Mouse (Mus musculus) hindbrain, postnatal 0 days (tissue): ENCODE measurements at regions not wholly inside any gene's neighbourhood (a gene's known extent, or its start where the extent isn't known, plus 50 kb on each side); places are given as distances from the start of the nearest gene placed in this dataset.

Experiments
- ATAC-seq: fragments of 200-750 bp; cut with Nextera tagmentation; 2 replicates; pipeline ENCODE4 v1.8.0; 2017; ENCODE audit warnings: mild to moderate bottlenecking, moderate TSS enrichment, moderate library complexity
- DNase-seq: peaks from one replicate; pipeline ENCODE4 v3.0.0-alpha.2; 2015; ENCODE audit warnings: low spot score
- H3K27ac ChIP-seq: fragments of 300-500 bp; sonication (generic); 2 replicates; pipeline ENCODE4 v1.5.1; 2014; ENCODE audit warnings: mild to moderate bottlenecking
- H3K27me3 ChIP-seq: fragments of 300-500 bp; sonication (generic); 2 replicates; pipeline ENCODE4 v1.6.1; 2014; ENCODE audit warnings: low read length, mixed read lengths; ENCODE audit not compliant: insufficient read depth
- H3K36me3 ChIP-seq: fragments of 300-500 bp; sonication (generic); 2 replicates; pipeline ENCODE4 v1.6.1; 2014; ENCODE audit warnings: low read length, mixed read lengths; ENCODE audit not compliant: insufficient read depth
- H3K4me1 ChIP-seq: fragments of 300-500 bp; sonication (generic); 2 replicates; pipeline ENCODE4 v1.6.1; 2014; ENCODE audit warnings: antibody characterized with exemption, low read length, mixed read lengths; ENCODE audit not compliant: insufficient read depth
- H3K4me2 ChIP-seq: fragments of 300-500 bp; sonication (generic); 2 replicates; pipeline ENCODE4 v1.6.1; 2014; ENCODE audit warnings: low read depth, mild to moderate bottlenecking, low read length, moderate library complexity, mixed read lengths
- H3K4me3 ChIP-seq: fragments of 300-500 bp; sonication (generic); 2 replicates; pipeline ENCODE4 v1.5.1; 2014; ENCODE audit warnings: low read length
- H3K9ac ChIP-seq: fragments of 300-500 bp; sonication (generic); replicated peaks from 2 replicates; pipeline ENCODE4 v1.6.1; 2014; ENCODE audit warnings: mild to moderate bottlenecking, low read length, moderate library complexity, mixed read lengths
- H3K9me3 ChIP-seq: fragments of 300-500 bp; sonication (generic); 2 replicates; pipeline ENCODE4 v1.6.1; 2016; ENCODE audit warnings: low read length, mixed read lengths
- CTCF ChIP-seq: IDR thresholded peaks from 2 replicates; pipeline ENCODE4 v1.5.1; 2016; ENCODE audit warnings: antibody characterized with exemption, control low read depth, low read depth
- WGBS: fragments of 180-500 bp; shearing (Covaris S2); extraction: QIAGEN DNeasy Blood & Tissue Kit; methylation state at CpG from one replicate; pipeline ENCODE4 v1.1.7; 2014; 5-methylcytosine and 5-hydroxymethylcytosine counted together

- Histone ChIP-seq H3K4me3 (no peak overlapping the region), H3K36me3 (no peaks in the 10 kb centered on the region), H3K4me2 (no peak overlapping the region), H3K27me3 (no peaks in the 10 kb centered on the region), H3K4me1 (no peaks in the 10 kb centered on the region), H3K27ac (no peak overlapping the region), H3K9me3 (no peaks in the 10 kb centered on the region), H3K9ac (no peak overlapping the region)
- no peak for ATAC-seq
- WGBS, result 44% methylated on average over 10 of the region's 10 CpGs
- no peak for TF ChIP-seq CTCF
- no peak for DNase-seq
Measured at GRCm38 (mm10) chr2:48414596-48415481, 399.1 kb upstream of the Acvr2a start.

- no peaks in the 10 kb centered on the region for H3K27me3 ChIP-seq
- ATAC-seq (0 out of 2 replicates have a peak, but pooled peaks have one; percentile 24), DNase-seq (no peak)
- no peaks in the 10 kb centered on the region for H3K9me3 ChIP-seq
- no peaks in the 10 kb centered on the region for H3K36me3 ChIP-seq
- H3K27ac ChIP-seq, result no peak overlapping the region
- no peak overlapping the region for H3K4me2 ChIP-seq
- no peak overlapping the region for H3K4me3 ChIP-seq
- H3K9ac ChIP-seq, result no peak overlapping the region
- no peaks in the 10 kb centered on the region for H3K4me1 ChIP-seq
- TF ChIP-seq CTCF, result no peak
- WGBS, result 63% methylated on average over 3 of the region's 3 CpGs
Measured at GRCm38 (mm10) chr2:48416207-48416750, 397.6 kb upstream of the Acvr2a start.

- 52% methylated on average over 4 of the region's 4 CpGs for WGBS
- Histone ChIP-seq H3K9ac (no peak overlapping the region), H3K27ac (no peak overlapping the region), H3K9me3 (no peaks in the 10 kb centered on the region), H3K4me1 (no peaks in the 10 kb centered on the region), H3K4me2 (no peak overlapping the region), H3K4me3 (no peak overlapping the region), H3K27me3 (no peaks in the 10 kb centered on the region), H3K36me3 (no peaks in the 10 kb centered on the region)
- no peak for DNase-seq
- no peak for TF ChIP-seq CTCF
- no peak for ATAC-seq
Measured at GRCm38 (mm10) chr2:48417000-48417596, 396.8 kb upstream of the Acvr2a start.

- no peak overlapping the region for H3K4me3 ChIP-seq
- WGBS, result 88% methylated on average over 3 of the region's 3 CpGs
- no peaks in the 10 kb centered on the region for H3K27me3 ChIP-seq
- DNase-seq, result no peak
- H3K4me1 ChIP-seq, result peaks cover 6% of the 10 kb centered on the region
- ATAC-seq, result no peak
- no peak overlapping the region for H3K9ac ChIP-seq
- H3K36me3 ChIP-seq, result no peaks in the 10 kb centered on the region
- H3K4me2 ChIP-seq, result no peak overlapping the region
- TF ChIP-seq CTCF, result no peak
- no peaks in the 10 kb centered on the region for H3K9me3 ChIP-seq
- no peak overlapping the region for H3K27ac ChIP-seq
Measured at GRCm38 (mm10) chr2:48420791-48421190, 393.1 kb upstream of the Acvr2a start.

GRCm38 (mm10) chr2:48423861-48424442 lies 390.0 kb upstream of the Acvr2a start:
- H3K4me1 ChIP-seq, result peaks cover 6% of the 10 kb centered on the region
- peak overlapping the region; percentile 40 for H3K4me2 ChIP-seq
- DNase-seq (peak; percentile 54), ATAC-seq (peak; percentile 83)
- peak overlapping the region; percentile 57 for H3K27ac ChIP-seq
- TF ChIP-seq CTCF, result no peak
- H3K36me3 ChIP-seq, result no peaks in the 10 kb centered on the region
- 0 out of 2 replicates have a peak overlapping the region, but pooled peaks have one; percentile 0 for H3K4me3 ChIP-seq
- 11% methylated on average over 9 of the region's 9 CpGs for WGBS
- H3K9me3 ChIP-seq, result no peaks in the 10 kb centered on the region
- peak overlapping the region; percentile 28 for H3K9ac ChIP-seq
- no peaks in the 10 kb centered on the region for H3K27me3 ChIP-seq

- 25% methylated on average over 9 of the region's 9 CpGs for WGBS
- Histone ChIP-seq H3K4me1 (peaks cover 6% of the 10 kb centered on the region), H3K4me2 (peak overlapping the region; percentile 40), H3K4me3 (0 out of 2 replicates have a peak overlapping the region, but pooled peaks have one; percentile 0), H3K27ac (peak overlapping the region; percentile 34; the same call in 1 of the 2 replicates), H3K27me3 (no peaks in the 10 kb centered on the region), H3K36me3 (no peaks in the 10 kb centered on the region), H3K9me3 (no peaks in the 10 kb centered on the region), H3K9ac (no peak overlapping the region; the same call in 1 of the 2 replicates)
- DNase-seq, result no peak
- no peak for TF ChIP-seq CTCF
- no peak for ATAC-seq
Measured at GRCm38 (mm10) chr2:48424562-48424961, 389.3 kb upstream of the Acvr2a start.
